Mouse (Mus musculus): ENCODE results near the gene Ddx5. TPM values are rescaled to one million over a fixed set of nuclear protein-coding genes. Genes with fewer than 3 reads are reported as not detected.

Ddx5 gene
- total RNA-seq, 2 experiments from 2014 or later = 828 to 881 TPM

Small RNAs within 50 kb of the gene (microRNA-seq; reads per million reads assigned to microRNA genes)
- gene Gm25994 (ENCODE audit: borderline number of aligned reads in 2 of 2) (0 reads per million in 2 experiments), gene Mir3064 (ENCODE audit: borderline number of aligned reads in 2 of 2) (8.6 to 10.9 reads per million in 2 experiments)

Other genes with a start within 250 kb of the Ddx5 start
- gene Tex2, start 175.8 kb downstream of the Ddx5 start, total RNA-seq (2021) = 10 to 100 TPM; 52.1 to 54.2 TPM
- 10 to 100 TPM; 57.1 to 63.6 TPM for gene Pecam1, start 38.6 kb downstream of the Ddx5 start, total RNA-seq (2021)
- gene Milr1, start 38.0 kb downstream of the Ddx5 start, total RNA-seq (2021) = 1 to 10 TPM in 1 of 2 experiments, under 1 TPM in 1; 0.83 to 1.2 TPM
- 1 to 10 TPM; 4.3 to 6.1 TPM for gene Polg2, start 9.6 kb downstream of the Ddx5 start, total RNA-seq (2021)
- 1 to 10 TPM; 7.6 to 8.4 TPM for gene Cep95, start 67 bp upstream of the Ddx5 start, total RNA-seq (2021)
- gene Smurf2, start 131.5 kb upstream of the Ddx5 start, total RNA-seq (2021) = 10 to 100 TPM; 34.7 to 38.7 TPM
- gene Kpna2, start 210.4 kb upstream of the Ddx5 start, total RNA-seq (2021) = 10 to 100 TPM; 16.7 to 36.4 TPM
- gene 1810010H24Rik, start 236.5 kb upstream of the Ddx5 start, total RNA-seq (2021) = 1 to 10 TPM; 1.2 to 3.2 TPM

All from adrenal gland, adult 18-20 months (tissue).